Mouse (Mus musculus): ENCODE results near the gene St5.

Gene St5

GRCm38 (mm10) chr7:109568391-109568892 lies 135.0 kb downstream of the St5 start:
- no peak for DNase-seq (ENCODE audit: low spot score in 2 of 2)

- DNase-seq (ENCODE audit: low spot score in 2 of 2), result no peak
Measured at GRCm38 (mm10) chr7:109566841-109567768, 136.3 kb downstream of the St5 start.

GRCm38 (mm10) chr7:109566327-109566726 lies 137.1 kb downstream of the St5 start:
- no peak for DNase-seq (ENCODE audit: low spot score in 2 of 2)

- DNase-seq (ENCODE audit: low spot score in 2 of 2), result no peak
Measured at GRCm38 (mm10) chr7:109563775-109564362, 139.5 kb downstream of the St5 start.

- no peak for DNase-seq (ENCODE audit: low spot score in 2 of 2)
Measured at GRCm38 (mm10) chr7:109562676-109563075, 140.7 kb downstream of the St5 start.

- DNase-seq (ENCODE audit: low spot score in 2 of 2), result no peak
Measured at GRCm38 (mm10) chr7:109562154-109562599, 141.2 kb downstream of the St5 start.

DNA sequence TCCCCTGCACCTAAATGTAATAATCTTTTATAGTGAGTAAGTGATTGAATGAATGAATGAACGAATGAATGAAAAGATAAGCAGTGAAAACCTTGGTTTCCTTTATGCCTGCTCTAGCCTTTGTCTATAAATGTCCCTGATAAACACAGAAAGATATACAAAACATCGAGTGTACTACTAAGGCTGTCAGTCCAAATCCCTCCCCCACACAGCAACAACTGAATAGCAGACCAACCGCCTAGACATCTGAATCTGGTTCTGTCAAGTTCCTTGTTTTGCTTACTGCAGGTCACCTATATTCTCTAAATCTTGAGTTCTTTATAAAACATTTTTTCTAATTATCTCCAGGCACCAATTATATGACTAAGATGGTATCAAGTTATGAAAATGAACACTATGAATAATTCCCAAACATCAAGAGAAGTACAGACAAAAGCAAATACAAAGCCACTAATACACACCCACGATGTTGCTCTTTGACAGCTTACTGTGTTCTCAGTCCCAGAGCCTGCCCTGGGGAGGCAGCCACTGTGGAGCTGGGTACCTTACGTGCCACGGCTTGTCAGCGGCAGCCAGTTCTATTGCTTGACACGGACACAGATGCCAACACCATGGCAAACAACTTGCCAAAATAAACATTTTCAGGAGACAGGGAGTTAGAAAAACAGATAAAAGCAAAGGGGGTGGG lies 141.8 kb downstream of the St5 start:
- DNase-seq (ENCODE audit: low spot score in 2 of 2), result peak in 1 of 2 experiments; percentile 72

GRCm38 (mm10) chr7:109559536-109559935 lies 143.9 kb downstream of the St5 start:
- DNase-seq (ENCODE audit: low spot score in 2 of 2), result peak in 1 of 2 experiments; percentile 47

GRCm38 (mm10) chr7:109546726-109547125 lies 156.7 kb downstream of the St5 start:
- DNase-seq (ENCODE audit: low spot score in 2 of 2), result no peak

GRCm38 (mm10) chr7:109546186-109546585 lies 157.2 kb downstream of the St5 start:
- DNase-seq (ENCODE audit: low spot score in 2 of 2), result no peak

GRCm38 (mm10) chr7:109545255-109545993 lies 158.0 kb downstream of the St5 start:
- peak in 1 of 2 experiments; percentile 37 for DNase-seq (ENCODE audit: low spot score in 2 of 2)

DNA sequence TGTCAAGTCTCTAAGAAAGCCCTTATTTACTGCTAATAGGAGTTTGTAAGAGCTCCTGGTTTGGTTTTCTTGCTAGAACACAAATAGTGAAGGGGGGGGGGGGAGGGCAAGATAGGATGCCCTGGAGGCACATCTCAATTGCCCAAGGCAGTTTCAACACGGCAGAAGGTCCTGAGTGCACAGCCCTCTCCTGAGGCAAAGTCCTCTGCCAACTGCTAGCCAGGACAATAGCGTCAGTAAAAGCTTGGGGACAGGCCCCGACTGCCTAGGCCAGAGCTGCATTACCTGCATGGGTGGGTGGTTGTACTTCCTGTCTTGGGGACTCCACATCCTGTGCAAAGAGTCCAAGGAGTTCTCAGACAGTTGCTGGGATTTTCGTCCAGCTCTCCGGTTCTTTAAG lies 158.6 kb downstream of the St5 start:
- no peak for DNase-seq (ENCODE audit: low spot score in 2 of 2)

DNA sequence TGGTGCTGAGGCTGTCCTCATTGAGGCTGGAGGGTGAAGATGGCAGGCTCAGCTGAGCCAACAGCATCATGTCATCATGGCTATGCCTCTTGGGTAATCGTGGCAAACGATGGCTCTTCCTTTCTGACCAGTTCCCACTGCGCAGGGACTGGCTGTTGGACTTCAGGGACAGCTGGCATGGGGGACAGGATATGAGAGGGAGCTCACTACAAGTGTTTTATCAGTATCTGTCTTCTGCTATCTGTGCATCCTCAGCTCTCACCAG lies 161.1 kb downstream of the St5 start:
- no peak for DNase-seq (ENCODE audit: low spot score in 2 of 2)

GRCm38 (mm10) chr7:109541609-109542363 lies 161.6 kb downstream of the St5 start:
- DNase-seq (ENCODE audit: low spot score in 2 of 2), result no peak

- DNase-seq (ENCODE audit: low spot score in 2 of 2), result no peak
Measured at GRCm38 (mm10) chr7:109540902-109541301, 162.5 kb downstream of the St5 start.

DNA sequence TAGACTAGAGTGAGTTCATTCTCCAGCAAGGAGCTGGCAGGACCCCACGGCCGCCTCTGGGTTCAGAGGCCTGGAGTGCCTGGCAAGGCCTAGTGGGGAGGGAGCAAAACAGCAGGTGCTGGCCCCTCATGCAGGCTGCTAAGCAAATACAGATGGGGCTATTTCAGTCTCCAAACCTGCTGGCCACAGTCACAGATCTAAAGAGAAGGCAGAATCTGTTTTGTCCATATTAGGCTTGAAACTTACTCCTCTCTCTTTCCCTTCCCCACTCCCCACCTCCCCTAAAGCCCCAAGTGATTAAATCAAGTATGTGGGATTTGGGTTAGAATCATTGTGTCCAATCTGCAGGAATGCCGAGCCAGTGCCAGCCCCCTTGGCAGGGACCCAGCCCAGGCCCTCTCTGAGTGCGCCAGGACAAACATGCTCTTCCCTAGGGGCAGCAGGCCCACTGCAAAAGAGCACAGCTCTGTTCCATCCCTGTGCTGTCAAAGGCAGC lies 166.9 kb downstream of the St5 start:
- no peak for DNase-seq (ENCODE audit: low spot score in 2 of 2)

- DNase-seq (ENCODE audit: low spot score in 2 of 2), result no peak
Measured at GRCm38 (mm10) chr7:109534921-109535320, 168.5 kb downstream of the St5 start.

DNA sequence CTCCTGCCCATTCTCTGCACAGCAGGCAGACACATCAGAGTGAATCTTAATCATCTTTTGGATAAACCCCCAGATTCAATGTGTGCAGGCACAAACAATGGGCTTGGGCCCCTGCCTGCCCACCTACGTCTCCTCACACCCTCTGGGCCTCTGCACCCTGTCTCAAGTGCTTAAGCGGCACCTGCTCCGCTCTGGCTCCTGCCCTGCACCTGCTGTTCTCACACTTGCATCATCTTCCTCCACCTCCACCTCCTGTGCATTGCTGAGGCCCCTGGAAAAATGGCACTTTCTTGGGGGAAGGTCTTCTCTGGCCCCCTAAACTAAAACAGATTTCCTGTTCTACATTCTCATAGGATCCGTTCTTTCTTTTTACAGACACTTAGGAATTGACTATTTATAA lies 169.5 kb downstream of the St5 start:
- DNase-seq (ENCODE audit: low spot score in 2 of 2), result no peak

DNA sequence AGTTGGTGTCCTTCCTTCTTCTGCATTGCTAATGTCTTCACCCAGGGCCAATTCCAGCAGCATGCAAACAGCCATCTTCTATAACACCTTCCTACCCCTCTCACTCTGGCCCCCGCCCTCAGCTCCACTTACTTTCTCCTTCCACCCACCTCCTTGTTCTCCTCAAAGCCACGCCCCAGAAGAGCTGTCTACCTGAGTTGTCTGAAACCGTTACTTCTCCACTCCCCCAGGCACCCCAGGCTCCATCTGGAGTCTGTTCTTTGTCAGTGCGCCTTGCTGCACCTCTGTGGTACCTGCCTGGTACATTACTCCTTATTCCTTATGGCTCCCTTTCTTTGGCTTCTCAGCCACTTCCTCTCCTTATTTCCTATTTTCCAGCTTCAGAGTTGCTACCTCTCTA lies 170.3 kb downstream of the St5 start:
- no peak for DNase-seq (ENCODE audit: low spot score in 2 of 2)

DNA sequence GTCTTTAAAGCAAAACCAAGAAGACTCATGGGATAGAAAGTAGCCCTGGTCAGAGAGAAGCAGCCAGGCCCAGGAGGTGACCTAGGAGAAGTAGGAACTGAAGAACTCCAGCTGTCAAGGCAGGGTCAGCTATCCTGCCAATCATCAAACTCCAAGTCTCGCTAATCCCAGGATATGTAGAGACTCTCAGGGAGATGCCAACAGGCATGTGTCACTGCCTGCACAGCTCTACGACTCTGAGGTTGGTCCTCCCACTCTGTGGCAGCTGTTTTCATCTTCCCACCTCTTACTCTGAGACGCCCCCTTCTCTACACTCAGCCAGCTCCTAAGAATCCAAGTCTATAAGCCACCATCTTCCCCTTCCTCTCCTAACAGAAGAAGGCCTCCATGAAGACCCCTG lies 170.7 kb downstream of the St5 start:
- DNase-seq (ENCODE audit: low spot score in 2 of 2), result no peak

DNA sequence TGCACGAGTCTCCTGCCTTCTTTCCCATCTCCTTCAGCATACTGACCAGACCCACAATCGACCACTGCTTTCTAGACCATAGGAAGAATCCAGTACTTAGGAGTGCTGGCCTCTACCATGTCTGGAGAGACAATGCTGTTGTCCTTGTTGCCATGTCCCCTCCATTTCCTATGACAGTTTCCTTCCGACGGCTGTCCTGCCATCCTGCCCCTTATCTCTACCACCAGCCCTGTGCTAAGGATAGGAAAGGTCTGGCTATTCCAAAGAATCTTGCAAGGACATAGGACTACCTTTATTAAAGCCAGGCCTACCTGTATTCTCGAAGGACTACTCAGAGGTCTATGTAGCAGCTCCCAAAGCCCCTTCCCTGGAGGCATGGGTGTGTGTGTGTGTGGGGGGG lies 171.9 kb downstream of the St5 start:
- no peak for DNase-seq (ENCODE audit: low spot score in 2 of 2)

Data from urinary bladder, adult 18-20 months (tissue).